Mouse (Mus musculus) thymus, postnatal 36 days (tissue): ENCODE results near the gene Kcp.
A peak's percentile ranks its signal among the peaks of the same experiment; 100 is the strongest.

ENCODE experiments used
- DNase-seq, 2 experiments: peaks; one replicate each; pipeline ENCODE4 v3.0.0; 2022; ENCODE audit warnings: mixed read lengths in 2 of 2

Gene Kcp

DNA sequence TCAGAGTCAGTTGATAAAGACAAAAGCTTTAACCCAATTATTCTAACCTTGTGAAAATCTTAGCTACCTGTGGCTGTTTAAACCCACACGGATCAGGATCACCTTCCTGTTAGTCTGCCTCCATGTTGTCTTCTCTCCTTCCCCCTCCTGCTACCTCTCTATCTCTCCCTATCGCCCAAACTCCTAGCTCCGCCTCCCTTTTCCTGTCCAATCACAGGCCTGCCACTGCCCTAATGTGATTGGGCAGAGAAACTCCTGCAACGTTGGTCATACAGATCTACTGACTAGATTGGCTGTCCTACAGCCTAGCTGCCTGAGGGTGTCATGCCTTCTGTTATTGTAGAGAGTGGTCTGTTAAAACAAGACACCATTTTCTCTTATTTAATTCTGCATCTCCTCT, 57.9 kb downstream of the Kcp start:
- no peak for DNase-seq

DNA sequence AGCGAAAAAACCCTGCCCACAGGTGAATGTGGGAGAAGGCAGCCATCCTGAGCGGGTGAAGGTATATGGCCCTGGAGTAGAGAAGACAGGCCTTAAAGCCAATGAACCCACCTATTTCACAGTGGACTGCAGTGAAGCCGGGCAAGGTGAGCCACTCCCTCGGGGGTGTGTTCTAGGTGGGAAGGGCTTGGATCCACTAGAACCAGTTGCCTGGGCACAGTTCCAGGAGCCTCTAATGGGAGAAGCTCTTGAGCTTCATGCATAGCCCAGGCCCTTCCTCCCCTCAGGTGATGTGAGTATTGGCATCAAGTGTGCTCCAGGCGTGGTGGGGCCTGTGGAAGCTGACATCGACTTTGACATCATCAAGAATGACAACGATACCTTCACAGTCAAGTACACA, 62.4 kb downstream of the Kcp start:
- DNase-seq: no peak

DNA sequence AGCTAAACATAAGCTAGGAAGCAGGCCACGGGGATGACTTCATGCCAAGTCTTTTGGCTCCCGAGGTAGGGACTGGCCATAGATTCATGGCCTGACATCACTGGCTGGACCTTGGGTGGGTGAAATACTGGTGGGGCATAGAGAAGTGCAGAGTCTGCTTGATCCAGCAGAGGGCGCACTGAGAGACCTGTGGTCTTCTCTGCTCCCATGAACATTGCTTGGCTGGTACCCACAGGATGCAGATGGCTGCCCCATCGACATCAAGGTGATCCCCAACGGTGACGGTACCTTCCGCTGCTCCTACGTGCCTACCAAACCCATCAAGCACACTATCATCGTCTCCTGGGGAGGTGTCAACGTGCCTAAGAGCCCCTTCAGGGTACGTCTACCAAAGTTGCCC, 63.0 kb downstream of the Kcp start:
- peak; percentile 27 to 30 for DNase-seq

DNA sequence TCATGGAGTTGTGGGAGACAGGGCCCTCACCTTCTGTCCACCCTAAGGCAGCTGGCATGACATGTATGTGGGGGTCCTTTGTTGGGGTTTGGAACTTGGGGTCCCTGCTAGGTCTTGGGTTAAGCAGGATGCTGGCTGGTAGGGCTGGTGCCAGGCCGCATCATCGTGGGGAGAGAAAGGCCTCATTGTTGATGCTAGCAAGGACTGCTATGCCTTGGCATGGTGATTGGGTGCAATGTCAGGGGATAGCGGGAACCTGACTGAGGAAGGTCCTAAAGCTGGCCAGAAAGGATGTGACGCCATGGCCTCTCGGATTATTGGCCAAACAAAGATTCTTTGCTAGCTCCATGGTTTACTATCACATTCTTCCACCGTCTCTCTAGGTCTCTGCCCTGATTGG, 68.0 kb downstream of the Kcp start:
- no peak for DNase-seq

DNA sequence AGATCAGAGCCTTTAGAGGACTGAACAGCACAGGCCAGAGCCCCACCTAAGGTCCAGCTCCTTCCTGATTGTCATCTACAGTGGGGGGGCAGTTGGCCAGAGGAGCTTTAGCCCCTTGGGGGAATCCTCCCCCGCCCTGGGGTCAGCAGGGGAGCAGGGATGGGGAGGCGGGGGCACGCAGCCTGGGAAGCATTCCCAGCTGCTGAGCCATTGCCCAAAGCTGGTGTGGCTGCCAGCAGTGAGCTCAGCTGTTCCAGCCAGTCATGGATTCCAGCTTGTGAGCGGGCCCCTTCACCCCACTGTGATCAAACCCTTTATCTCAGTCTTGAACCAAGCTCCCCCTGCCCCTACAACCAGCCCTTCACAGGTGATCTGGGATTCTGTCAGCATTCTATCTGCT, 68.5 kb downstream of the Kcp start:
- no peak for DNase-seq

DNA sequence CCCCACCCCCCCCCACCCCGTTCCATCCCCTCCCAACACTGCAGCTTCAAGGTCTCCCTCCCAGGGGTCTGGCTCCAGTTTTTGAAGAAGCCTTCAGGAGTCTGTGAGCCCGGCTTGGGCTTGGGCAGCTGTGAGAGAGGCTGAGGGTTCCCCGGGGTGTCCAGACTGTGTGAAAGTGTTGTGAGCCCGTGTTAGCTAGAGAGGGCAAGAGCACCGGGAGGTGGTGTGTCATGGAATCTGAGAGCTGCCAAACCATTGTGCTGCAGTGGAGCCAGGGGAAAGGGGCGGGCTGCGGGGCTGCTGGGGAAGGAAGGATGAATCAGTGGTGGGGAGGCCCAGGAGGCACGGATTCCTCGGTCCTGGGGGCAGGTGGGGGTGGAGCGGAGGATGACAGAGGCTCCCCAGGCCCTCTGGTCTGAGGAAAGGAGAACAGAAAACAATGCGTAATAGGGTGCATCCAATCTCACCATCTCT, 71.3 kb downstream of the Kcp start:
- no peak for DNase-seq

DNA sequence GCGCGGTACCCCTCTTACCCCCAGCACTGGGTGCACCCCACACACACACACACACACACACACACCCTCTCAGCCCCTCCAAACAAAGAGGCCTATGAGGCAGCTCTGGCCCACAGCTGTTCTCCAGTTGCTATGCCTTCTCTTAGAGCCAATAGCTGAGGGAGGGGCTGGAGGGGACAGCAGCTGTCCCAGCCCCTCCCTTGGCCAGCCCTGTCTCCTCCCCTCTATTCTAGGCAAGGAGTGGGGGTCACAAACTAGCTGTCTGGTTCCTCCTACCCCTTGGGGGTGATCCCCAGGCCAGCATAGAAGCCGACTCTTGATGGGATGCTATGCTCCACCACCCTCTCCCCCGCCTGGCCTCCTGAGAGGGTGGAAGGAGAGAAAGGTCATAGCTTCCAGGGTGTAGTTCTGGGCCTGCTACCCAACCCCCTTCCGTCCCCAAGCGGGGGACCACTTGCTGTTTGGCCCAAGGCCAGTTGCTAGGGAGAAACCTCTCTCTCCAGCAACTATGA, 71.8 kb downstream of the Kcp start:
- no peak for DNase-seq

DNA sequence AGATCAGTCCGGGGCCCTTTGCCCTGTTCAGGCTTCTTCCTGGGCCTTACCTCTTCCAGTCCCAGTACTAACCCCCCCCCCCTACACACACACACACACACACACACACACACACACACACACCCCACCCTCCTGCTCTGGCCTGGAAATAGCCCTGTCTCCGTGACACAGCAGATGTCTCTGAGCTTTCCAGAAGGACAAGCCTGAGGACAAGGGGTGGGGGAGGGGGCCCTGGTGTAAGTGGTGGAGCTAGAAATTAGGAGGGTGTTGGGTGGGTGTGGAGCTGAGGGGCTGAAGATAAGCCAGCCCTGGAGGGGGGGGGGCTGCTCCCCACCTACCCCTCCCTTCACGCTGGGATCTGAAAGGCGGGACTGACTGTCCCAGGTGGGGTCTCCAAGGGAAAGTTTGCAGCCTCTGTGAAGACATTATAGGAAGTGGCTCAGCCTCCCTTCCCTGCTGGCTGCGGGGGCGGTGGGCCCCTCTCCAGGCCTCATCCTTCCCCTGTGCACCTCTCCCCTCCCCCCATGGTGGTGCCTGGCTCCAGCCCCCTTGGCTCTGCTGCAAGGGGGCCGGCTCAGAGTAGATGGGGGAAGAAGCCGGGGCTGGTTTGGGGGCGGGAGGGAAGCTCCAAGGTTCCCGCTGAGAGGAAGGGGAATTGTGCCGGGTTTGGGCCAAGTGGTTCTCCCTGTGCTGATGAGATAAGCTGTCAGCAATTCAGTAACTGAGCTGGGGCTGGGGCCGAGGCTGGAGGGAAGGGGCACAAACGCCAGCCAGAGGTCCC, 72.7 kb downstream of the Kcp start:
- DNase-seq: no peak

DNA sequence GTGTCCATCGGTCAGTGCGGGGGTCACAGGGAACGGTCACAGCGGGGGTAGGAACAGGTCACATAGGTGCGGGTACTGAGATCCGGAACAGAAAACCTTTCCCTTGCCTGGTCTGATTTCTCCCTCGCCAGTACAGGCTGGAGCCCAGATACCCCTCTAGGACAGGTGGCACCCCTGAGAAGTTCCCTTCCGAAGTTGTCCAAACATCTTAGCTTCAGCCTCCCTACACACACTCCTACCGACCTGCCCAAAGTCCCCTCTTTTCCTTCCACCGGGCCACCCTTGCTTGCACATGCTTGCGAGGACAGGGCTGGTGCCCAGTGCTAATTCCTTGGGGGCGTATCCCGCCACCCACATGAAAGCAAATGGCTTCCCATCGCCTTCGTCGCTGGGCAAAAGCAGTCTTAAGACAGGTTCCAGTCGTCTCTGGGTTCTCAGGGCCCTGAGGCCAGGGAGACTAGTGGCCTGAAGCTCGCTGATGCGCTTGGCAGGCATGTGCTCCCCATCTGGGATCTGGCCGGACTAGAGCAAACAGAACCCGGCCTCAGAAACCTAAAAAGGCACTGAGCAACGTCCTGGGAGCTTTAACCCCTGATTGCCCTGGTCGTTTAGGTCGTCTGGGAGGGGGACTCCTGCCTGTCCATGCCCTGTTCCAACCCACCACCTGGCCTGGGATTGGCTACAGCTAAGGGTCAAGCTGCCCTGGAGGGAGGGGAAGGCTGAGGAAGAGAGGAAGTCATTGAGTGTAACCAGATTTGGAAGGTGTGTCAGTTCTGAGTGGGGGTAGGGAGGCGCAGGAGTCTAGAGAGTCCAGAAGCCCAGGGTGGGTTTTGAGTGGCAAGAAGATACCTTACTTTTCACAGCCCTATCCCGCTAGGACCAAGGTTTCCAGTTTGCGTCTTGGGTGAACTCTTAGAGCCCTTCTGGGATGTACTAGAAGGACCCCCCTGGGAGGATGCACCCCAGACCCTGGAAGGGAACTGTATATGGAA, 73.7 kb downstream of the Kcp start:
- no peak for DNase-seq

DNA sequence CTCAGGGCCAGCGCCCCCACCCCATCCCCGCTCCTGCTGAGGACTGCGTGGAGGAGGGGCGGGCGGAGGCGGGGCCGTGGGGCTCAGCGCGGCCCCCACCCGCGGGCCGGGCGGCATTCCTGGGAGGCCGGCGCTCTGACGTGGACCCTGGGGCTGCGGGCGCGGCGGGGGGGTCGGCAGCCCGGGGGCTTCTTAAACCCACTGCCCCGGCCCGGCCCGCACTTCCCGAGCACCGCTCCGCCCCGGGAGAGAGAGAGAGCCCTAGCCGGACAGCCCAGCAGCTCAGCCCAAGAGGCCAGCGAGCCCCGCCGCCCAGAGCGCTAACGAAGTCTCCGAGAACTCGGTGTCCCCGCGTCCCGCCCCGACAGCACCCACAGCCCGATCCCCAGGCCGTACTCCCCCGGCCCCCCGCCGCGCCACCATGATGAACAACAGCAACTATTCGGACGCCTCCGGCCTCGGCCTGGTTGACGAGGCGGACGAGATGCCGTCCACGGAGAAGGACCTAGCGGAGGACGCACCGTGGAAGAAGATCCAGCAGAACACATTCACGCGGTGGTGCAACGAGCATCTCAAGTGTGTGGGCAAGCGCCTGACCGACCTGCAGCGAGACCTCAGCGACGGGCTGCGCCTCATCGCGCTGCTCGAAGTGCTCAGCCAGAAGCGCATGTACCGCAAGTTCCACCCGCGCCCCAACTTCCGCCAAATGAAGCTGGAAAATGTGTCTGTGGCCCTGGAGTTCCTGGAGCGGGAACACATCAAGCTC, 74.5 kb downstream of the Kcp start, which contains the start of gene Flnc:
Gene Flnc (plus strand): TSS at position 219 of the 766 bp plus-strand sequence.
- no peak for DNase-seq

DNA sequence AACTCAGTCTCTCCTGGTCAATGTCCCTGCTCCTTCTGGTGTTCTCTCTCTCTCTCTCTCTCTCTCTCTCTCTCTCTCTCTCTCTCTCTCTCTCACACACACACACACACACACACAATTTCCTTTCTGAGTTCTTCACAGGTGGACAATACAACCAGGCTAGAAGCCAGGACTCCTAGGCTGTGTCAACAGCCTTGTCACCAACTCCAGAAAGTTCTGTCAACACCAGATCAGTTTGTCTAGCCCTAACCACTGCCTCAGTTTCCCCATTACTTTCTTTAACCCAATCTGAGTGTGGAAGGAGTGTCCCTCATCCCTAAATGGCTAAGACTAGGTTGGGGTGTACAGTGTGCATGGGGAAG, 75.1 kb downstream of the Kcp start:
- no peak for DNase-seq

DNA sequence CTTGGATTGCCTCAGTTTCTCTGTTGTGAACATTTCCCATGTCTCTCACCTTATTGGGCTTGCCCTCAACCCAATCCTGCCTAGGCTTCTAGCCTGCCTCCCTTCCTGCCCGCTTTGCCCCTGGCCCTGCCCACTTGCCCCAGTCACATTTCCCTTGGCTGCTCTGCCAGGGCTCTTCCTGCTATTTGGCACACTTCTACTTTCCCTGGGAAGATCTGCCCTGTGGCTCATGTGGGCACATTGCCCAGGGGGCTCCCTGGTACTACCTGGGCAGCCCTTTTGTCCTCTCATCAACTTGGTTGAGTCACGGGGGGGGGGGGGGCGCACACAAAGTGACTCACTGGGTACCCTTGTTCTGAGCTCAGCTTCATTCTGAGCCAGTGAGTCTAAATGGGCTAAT, 75.6 kb downstream of the Kcp start:
- no peak for DNase-seq

DNA sequence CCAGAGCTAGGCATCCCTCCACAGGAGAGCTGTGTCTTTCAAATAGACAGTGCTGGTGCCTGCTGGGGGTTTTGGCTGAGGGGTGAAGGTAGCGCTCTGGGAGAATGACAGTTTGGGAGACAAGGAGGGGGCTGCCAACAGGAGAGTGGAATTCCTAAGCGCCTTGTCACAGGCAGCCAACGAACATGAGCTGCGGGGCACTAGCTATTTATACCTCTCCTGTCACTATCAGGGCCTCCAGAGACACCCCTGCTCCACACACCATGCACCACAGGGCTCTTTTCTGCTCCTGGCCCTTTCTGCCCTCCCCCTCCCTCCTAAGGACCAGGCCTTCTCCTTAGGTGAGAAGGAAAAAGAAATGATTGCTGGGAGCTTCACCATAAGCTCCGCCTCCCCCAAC, 76.3 kb downstream of the Kcp start:
- DNase-seq: no peak

DNA sequence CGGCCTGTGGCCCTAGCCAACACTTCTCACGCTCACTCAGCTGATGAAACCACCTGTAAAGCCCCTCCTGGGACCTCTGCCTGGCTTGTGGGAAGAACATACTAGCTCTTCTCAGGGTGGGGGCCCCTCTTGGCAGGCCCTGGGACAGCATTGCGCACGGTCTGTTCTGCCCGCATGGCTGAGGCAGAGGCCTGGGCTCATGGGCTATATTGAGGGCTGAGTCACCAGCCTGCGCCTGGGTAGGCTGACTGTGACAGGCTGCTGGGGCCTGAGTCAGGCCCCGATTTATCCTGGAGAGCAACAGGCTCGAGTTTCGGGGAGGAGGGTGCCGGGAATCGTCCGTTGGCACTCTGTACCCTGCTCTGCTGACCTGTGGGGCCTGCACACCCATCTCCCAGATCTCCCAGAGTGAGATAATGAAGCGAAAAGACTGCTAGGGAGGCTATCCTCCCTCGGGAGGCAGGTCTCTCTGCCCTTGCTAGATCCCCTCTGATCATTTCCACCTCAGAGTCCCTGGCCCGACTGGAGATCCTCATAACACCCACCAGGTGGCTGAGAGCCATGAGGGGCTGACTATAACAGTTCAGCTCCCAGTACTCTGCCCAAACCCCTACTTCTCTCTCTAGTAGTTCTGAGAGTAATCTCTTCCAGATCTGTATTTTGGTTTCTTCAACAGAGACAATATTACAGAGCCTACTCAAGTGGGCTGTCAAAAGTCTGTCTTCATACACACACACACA, 76.9 kb downstream of the Kcp start:
- no peak for DNase-seq

DNA sequence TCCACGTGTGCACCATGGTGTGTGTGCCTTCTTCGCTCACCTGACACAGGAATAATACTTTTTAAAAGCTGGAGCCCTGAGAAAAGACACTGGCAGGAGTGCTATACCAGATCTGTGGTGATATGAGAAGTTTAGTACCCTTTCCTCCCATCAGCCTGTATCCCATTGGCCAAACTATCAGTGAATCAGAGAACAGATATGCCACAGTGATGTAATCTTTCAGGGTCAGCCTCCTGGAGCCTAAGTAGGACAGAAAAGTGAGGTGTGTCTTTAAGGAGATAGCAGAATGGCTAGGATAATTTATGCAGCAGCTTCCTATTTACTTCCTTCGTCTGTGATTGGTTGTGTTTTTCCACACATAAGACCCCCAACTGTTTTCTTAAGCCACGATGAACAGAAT, 79.6 kb downstream of the Kcp start:
- no peak for DNase-seq

DNA sequence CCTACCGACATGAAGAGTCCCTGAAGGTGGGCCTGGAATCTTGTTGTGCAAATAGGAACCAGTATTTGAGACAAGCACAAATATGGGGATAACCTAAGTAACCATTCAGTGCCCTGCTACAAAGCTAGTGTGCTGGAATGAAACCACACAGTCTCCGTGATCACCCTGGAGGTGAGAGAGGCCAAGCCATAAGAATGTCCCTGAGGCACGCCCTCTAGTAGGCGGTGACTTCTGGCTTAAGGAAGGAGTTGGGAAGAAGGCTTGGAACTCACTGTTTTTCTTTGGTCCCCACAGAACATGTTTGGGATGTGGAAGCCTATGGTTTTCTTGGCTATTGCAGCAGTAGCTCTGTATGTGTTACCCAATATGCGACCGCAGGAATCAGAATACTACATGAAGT, 81.4 kb downstream of the Kcp start:
- DNase-seq: no peak

DNA sequence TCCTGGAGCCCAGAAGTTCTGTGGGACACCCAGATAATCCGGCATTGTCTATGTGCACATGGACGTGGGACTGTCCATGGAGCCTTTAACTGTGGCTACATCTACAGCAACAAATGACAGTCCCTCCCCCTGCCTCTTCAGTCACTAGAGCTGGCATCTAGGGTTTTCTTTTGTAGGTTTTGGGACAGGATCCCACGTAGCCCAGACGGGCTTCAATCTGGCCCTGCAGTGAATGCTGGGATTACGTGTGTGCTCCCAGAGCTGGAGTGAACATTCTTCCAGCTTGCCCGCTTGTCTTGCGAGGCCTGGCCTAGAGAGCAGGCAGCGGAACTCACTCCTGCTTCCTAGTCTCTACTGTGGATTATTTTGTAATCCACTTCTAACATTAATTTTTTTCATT, 82.6 kb downstream of the Kcp start:
- no peak for DNase-seq
